Mouse (Mus musculus): ENCODE data around the gene Mrps23. TPM values are rescaled to one million over a fixed set of nuclear protein-coding genes. Genes with fewer than 3 reads are reported as not detected.
"Not testable (repeated sequence)": the region's sequence is repeated elsewhere in the genome, so short reads cannot be mapped to it uniquely, and the experiment has no call there.

The Mrps23 gene
- polyA plus RNA-seq, 1 experiment = 107 TPM

- H3K27me3 ChIP-seq (ENCODE audit: control insufficient read depth, insufficient read depth, low read length, poor library complexity, severe bottlenecking) = no peaks in the 10 kb centered on the region
Measured at GRCm38 (mm10) chr11:88198223-88198622, 6.0 kb upstream of the Mrps23 start.

GRCm38 (mm10) chr11:88201172-88201571 is 3.0 kb upstream of the Mrps23 start:
- H3K9me3 ChIP-seq (replicated peaks; ENCODE audit: control insufficient read depth, insufficient read depth, low read length, poor library complexity, severe bottlenecking) = no peaks in the 10 kb centered on the region
- no peaks in the 10 kb centered on the region for H3K4me1 ChIP-seq (ENCODE audit: control insufficient read depth, insufficient read depth, low read length)
- TF ChIP-seq EP300 (IDR thresholded peaks at IDR 0.05; ENCODE audit: insufficient read depth, low read depth, low read length) = no peak
- TF ChIP-seq CTCF (IDR thresholded peaks at IDR 0.05; ENCODE audit: low read depth, low read length) = no peak
- TF ChIP-seq POLR2A (IDR thresholded peaks at IDR 0.05; ENCODE audit: insufficient read depth, low read length) = no peak
- H3K9ac ChIP-seq (ENCODE audit: low read depth, poor library complexity, severe bottlenecking) = no peak overlapping the region
- no peaks in the 10 kb centered on the region for H3K27me3 ChIP-seq (ENCODE audit: control insufficient read depth, insufficient read depth, low read length, poor library complexity, severe bottlenecking)
- H3K27ac ChIP-seq (ENCODE audit: insufficient read depth, low read length) = no peak overlapping the region
- H3K36me3 ChIP-seq (ENCODE audit: control insufficient read depth, insufficient read depth, low read length, poor library complexity, severe bottlenecking) = peaks cover 4% of the 10 kb centered on the region; the same call in 1 of the 2 replicates
- no peak overlapping the region for H3K4me3 ChIP-seq (ENCODE audit: low read depth, low read length)

More at GRCm38 (mm10) chr11:88198223-88198622, 6.0 kb upstream of the Mrps23 start:
- H3K27ac ChIP-seq (ENCODE audit: insufficient read depth, low read length) = no peak overlapping the region
- H3K4me1 ChIP-seq (ENCODE audit: control insufficient read depth, insufficient read depth, low read length) = peaks cover 2% of the 10 kb centered on the region
- TF ChIP-seq EP300 (IDR thresholded peaks at IDR 0.05; ENCODE audit: insufficient read depth, low read depth, low read length) (0 out of 2 replicates have a peak, but pooled peaks have one; percentile 15), CTCF (IDR thresholded peaks at IDR 0.05; ENCODE audit: low read depth, low read length) (no peak)
- no peak overlapping the region for H3K9ac ChIP-seq (ENCODE audit: low read depth, poor library complexity, severe bottlenecking)
- H3K9me3 ChIP-seq (replicated peaks; ENCODE audit: control insufficient read depth, insufficient read depth, low read length, poor library complexity, severe bottlenecking) = no peaks in the 10 kb centered on the region
- no peaks in the 10 kb centered on the region for H3K36me3 ChIP-seq (ENCODE audit: control insufficient read depth, insufficient read depth, low read length, poor library complexity, severe bottlenecking)
- no peak overlapping the region for H3K4me3 ChIP-seq (ENCODE audit: low read depth, low read length)

GRCm38 (mm10) chr11:88202077-88202476 is 2.1 kb upstream of the Mrps23 start:
- Histone ChIP-seq H3K4me3 (ENCODE audit: low read depth, low read length) (no peak overlapping the region), H3K27me3 (ENCODE audit: control insufficient read depth, insufficient read depth, low read length, poor library complexity, severe bottlenecking) (no peaks in the 10 kb centered on the region), H3K9ac (ENCODE audit: low read depth, poor library complexity, severe bottlenecking) (no peak overlapping the region), H3K27ac (ENCODE audit: insufficient read depth, low read length) (no peak overlapping the region), H3K36me3 (ENCODE audit: control insufficient read depth, insufficient read depth, low read length, poor library complexity, severe bottlenecking) (peaks cover 5% of the 10 kb centered on the region; the same call in 1 of the 2 replicates), H3K9me3 (replicated peaks; ENCODE audit: control insufficient read depth, insufficient read depth, low read length, poor library complexity, severe bottlenecking) (no peaks in the 10 kb centered on the region), H3K4me1 (ENCODE audit: control insufficient read depth, insufficient read depth, low read length) (no peaks in the 10 kb centered on the region)
- TF ChIP-seq POLR2A (IDR thresholded peaks at IDR 0.05; ENCODE audit: insufficient read depth, low read length) = no peak

- Histone ChIP-seq H3K27me3 (ENCODE audit: control insufficient read depth, insufficient read depth, low read length, poor library complexity, severe bottlenecking) (no peaks in the 10 kb centered on the region), H3K27ac (ENCODE audit: insufficient read depth, low read length) (no peak overlapping the region), H3K9ac (ENCODE audit: low read depth, poor library complexity, severe bottlenecking) (peak overlapping the region; percentile 57), H3K4me1 (ENCODE audit: control insufficient read depth, insufficient read depth, low read length) (no peaks in the 10 kb centered on the region), H3K9me3 (replicated peaks; ENCODE audit: control insufficient read depth, insufficient read depth, low read length, poor library complexity, severe bottlenecking) (no peaks in the 10 kb centered on the region), H3K4me3 (ENCODE audit: low read depth, low read length) (peak overlapping the region; percentile 81), H3K36me3 (ENCODE audit: control insufficient read depth, insufficient read depth, low read length, poor library complexity, severe bottlenecking) (peaks cover 6% of the 10 kb centered on the region)
- TF ChIP-seq CTCF (IDR thresholded peaks at IDR 0.05; ENCODE audit: low read depth, low read length) = no peak
- no peak for TF ChIP-seq POLR2A (IDR thresholded peaks at IDR 0.05; ENCODE audit: insufficient read depth, low read length)
- TF ChIP-seq EP300 (IDR thresholded peaks at IDR 0.05; ENCODE audit: insufficient read depth, low read depth, low read length) = no peak
Measured at GRCm38 (mm10) chr11:88204593-88205368, 593 bp downstream of the Mrps23 start.

GRCm38 (mm10) chr11:88206576-88206975 is 2.4 kb downstream of the Mrps23 start:
- not testable (repeated sequence) for H3K9ac ChIP-seq (ENCODE audit: low read depth, poor library complexity, severe bottlenecking); H3K27me3 ChIP-seq (ENCODE audit: control insufficient read depth, insufficient read depth, low read length, poor library complexity, severe bottlenecking); H3K9me3 ChIP-seq (replicated peaks; ENCODE audit: control insufficient read depth, insufficient read depth, low read length, poor library complexity, severe bottlenecking); H3K4me3 ChIP-seq (ENCODE audit: low read depth, low read length); H3K4me1 ChIP-seq (ENCODE audit: control insufficient read depth, insufficient read depth, low read length); H3K27ac ChIP-seq (ENCODE audit: insufficient read depth, low read length)
- peaks cover 18% of the 10 kb centered on the region for H3K36me3 ChIP-seq (ENCODE audit: control insufficient read depth, insufficient read depth, low read length, poor library complexity, severe bottlenecking)

GRCm38 (mm10) chr11:88207697-88208096 is 3.5 kb downstream of the Mrps23 start:
- no peak for TF ChIP-seq CTCF (IDR thresholded peaks at IDR 0.05; ENCODE audit: low read depth, low read length)
- TF ChIP-seq POLR2A (IDR thresholded peaks at IDR 0.05; ENCODE audit: insufficient read depth, low read length) = no peak
- no peak for TF ChIP-seq EP300 (IDR thresholded peaks at IDR 0.05; ENCODE audit: insufficient read depth, low read depth, low read length)
- H3K27me3 ChIP-seq (ENCODE audit: control insufficient read depth, insufficient read depth, low read length, poor library complexity, severe bottlenecking) = no peaks in the 10 kb centered on the region
- no peak overlapping the region for H3K9ac ChIP-seq (ENCODE audit: low read depth, poor library complexity, severe bottlenecking)
- no peaks in the 10 kb centered on the region for H3K9me3 ChIP-seq (replicated peaks; ENCODE audit: control insufficient read depth, insufficient read depth, low read length, poor library complexity, severe bottlenecking)
- H3K27ac ChIP-seq (ENCODE audit: insufficient read depth, low read length) = no peak overlapping the region
- H3K4me1 ChIP-seq (ENCODE audit: control insufficient read depth, insufficient read depth, low read length) = no peaks in the 10 kb centered on the region
- H3K4me3 ChIP-seq (ENCODE audit: low read depth, low read length) = no peak overlapping the region
- H3K36me3 ChIP-seq (ENCODE audit: control insufficient read depth, insufficient read depth, low read length, poor library complexity, severe bottlenecking) = peaks cover 18% of the 10 kb centered on the region

All from ES-Bruce4 (cell line).